Mouse (Mus musculus): ENCODE results near the gene Dner.

DNA sequence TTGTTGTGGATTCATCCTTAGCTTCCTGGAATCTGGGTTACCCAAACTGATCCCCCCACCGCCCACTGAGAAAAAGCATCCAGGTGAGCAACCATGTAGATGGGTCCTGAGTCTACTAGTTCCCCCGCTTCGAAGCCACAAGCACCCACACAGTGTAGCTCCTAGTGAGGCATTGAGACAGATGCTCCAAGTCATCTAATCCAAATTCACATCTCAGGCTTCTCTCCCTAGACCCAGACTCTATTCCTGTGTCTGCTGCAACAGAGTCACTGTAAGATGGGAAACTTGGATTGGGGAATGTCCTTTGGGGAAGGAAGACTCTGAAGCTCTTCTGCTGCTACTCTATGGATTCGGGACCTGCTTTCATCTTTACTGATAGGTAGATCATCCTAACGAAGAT, 314.0 kb downstream of the Dner start:
- no peak for TF ChIP-seq CTCF (IDR thresholded peaks at IDR 0.05; ENCODE audit: low read depth)
- no peak for TF ChIP-seq EP300 (IDR thresholded peaks at IDR 0.05; ENCODE audit: low read depth)
